Mouse (Mus musculus): Measurements from ENCODE around the gene Olfr283.
"Not testable (repeated sequence)": the region's sequence is repeated elsewhere in the genome, so short reads cannot be mapped to it uniquely, and the experiment has no call there.

Gene Olfr283

DNA sequence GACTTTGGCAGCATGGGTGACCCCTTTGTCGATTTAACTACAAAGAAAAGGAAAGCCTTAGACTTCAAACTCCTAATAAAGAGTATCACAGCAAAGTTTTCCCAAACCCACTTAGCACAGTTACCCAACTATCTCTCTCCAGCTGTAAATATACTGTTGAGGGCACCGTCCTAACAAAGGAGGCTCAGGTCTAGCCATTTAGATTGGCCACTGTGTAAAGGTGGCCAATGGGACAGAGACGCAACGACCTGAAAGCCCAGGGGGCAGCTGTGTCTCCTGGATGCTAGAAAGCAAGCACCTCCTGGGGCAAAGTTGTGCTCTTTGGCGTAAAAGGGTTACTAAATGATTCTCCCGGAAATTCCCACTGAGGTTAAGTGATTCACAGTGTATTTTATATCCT is at the start of gene Olfr283:
TSS of gene Olfr283 (minus strand) at position 101 of the 400 bp plus-strand sequence.
- DNase-seq (ENCODE audit: low spot score) = no peak

DNA sequence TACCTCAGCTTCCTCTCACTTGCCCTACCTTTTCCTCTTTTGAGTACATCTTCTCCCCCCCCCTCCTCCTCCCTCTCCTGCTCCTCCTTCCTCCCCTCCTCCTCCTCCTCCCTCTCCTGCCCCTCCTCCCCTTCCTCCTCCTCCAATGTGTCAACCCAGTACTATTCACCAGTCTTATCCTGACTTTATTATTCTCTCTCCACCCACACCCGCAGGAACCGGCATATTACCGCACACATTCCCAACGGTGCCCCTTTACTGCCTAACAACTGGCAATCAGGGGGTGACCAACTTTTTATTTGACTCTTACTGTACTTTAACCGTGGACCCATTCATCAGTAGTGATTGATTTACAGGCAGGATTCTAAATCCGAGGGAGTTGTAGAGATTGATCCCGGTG is 44.4 kb upstream of the Olfr283 start:
- DNase-seq (ENCODE audit: low spot score) = no peak

DNA sequence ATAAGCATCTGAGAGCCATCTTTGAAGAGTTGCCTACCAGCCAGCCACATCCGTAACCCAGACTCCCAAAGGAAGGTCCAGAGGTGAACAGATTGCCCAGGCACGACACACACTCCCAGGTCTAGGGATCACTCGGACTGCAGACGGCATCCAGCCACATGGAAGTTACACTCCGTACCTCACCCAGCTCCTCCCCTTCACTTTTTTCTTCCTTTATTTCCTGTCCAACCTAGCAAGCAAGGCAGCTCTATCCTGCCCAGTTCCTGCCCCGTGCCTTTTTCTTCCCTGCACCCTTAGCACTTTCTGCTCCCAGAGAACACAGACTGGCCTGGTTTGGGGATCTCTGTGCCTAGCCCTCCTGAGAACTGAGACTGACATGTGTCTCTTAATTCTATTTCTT is 44.0 kb upstream of the Olfr283 start:
- no peak for DNase-seq (ENCODE audit: low spot score)

DNA sequence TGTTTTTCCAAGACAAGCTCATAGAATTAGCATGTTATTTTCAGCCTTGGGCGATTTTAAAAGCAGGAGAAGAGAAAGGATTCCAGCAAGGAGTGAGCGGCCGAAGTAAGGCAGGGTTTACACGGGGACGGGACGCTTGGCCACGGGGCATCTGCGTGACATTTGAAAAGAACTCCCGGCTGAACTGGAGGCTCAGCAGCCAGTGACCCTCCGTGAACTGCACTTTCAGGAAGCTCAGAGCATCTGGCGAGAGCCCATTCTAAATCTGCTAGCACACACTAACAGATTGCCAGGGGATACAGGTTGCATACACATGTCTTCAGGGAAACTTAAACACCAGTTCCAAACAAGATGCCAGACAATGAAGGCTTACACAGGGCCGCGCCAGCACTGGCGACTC is 43.6 kb upstream of the Olfr283 start:
- DNase-seq (ENCODE audit: low spot score) = no peak

DNA sequence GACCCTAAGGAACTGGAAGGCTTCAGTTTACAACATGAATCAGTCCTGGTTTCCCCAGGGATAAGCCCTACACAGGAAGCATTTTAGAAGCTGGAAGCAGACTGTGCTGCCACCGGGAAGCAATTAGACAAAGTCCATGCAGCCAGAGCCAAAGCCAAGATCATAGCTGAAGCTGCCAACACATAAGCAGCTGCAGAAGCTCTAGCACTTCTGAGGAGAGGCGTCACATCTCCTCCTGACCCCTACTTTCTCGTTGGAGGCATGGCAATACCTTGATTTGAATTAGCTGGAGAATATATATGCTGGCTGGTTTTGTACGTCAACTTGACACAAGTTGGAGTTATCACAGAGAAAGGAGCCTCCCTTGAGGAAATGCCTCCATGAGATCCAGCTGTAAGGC is 40.2 kb upstream of the Olfr283 start:
- DNase-seq (ENCODE audit: low spot score) = no peak

DNA sequence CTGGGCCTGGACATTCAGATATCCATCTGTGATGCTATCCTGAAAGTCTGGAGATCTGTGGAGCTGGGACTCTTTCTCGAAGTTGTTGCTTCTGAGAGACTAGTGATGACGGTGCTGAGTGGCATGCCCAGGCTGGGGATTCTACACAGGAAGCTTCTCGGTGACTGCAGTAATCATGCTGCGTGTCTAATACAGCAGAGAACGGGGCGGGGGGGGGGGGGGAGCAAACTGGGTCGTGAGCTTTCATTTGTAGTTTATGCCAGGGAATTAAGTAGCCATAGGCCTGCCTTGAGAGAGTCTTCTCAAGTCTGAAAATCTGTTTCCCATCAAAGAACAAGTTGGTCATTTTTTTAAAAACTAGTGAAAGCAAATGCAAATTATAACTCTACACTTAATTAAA is 37.4 kb upstream of the Olfr283 start:
- no peak for DNase-seq (ENCODE audit: low spot score)

DNA sequence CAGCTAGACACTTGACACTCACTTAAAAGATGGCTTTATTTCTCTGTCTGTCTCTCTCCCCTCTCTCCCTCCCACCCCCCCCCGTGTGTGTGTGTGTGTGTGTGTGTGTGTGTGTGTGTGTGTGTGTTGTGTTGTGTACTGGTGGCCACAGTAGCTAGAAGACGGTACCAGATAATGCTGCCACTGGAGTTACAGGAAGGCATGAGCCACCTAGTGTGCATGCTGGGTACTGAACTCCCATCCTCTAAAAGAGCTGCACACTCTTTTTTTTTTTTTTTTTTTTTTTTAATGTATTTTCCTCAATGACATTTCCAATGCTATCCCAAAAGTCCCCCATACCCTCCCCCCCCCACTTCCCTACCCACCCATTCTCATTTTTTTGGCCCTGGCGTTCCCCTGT is 36.5 kb upstream of the Olfr283 start:
- not testable (repeated sequence) for DNase-seq (ENCODE audit: low spot score)

DNA sequence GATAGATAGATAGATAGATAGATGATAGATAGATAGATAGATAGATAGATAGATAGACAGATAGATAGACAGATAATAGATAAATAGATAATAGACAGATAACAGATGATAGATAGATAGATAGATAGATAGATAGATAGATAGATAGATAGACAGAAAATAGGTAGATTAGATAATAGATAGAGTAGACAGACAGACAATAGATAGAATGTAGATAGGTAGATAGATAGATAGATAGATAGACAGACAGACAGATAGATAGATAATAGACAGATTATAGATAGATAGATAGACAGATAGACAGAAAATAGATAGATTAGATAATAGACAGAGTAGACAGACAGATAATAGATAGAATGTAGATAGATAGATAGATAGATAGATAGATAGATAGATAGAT is 36.1 kb upstream of the Olfr283 start:
- DNase-seq (ENCODE audit: low spot score) = not testable (repeated sequence)

DNA sequence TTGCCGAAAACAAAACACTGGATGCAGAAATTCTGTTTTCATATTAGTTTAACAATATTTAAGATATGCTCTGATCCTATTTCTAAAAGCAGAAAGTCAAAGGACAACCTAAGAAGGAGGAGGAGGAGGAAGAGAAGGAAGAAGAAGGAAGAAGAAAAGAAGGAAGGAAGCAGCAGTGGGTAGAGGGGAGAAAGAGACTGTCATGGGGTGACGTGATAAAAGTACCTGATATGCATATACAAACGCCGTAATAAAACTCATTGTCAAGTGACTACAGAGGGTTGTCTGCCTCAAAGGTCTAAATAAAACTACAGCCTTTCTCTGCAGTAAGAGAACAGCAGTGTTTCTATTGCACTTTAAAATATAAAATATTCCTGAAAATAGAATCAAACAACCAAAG is 35.2 kb upstream of the Olfr283 start:
- no peak for DNase-seq (ENCODE audit: low spot score)

DNA sequence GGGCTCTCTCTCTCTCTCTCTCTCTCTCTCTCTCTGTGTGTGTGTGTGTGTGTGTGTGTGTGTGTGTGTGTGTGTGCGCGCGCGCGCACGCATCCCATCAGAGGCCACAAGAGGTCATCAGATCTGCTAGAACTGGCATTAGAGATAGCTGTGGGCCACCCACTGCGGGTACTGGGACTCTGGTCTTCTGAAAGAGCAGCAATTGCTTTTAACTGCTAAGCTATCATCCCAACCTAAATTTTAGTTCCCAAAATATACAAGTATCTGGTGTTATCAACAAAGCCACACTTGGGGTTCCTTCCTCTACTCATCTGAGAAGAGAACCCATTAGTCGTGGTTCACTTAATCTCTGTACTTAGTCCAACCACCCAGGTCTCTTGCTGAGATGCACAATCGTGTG is 29.5 kb upstream of the Olfr283 start:
- DNase-seq (ENCODE audit: low spot score) = no peak

DNA sequence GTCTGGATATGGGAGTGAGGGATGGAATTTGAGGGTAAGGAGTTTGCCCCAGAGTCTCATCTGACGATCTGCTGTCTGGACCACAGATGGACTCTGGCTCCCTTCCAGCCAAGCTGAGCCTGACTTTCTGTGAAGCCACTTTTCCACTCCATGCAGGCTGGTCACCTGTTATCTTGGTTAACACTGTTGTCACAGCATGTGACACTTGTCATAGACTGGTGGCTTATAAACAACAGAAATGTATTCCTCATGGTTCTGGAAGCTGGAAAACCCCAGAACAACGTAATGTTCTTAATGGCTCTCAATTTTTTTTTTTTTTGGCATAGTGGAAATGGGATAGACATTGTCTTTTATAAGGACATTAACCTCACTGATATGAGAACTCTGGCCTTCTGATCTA is 28.9 kb upstream of the Olfr283 start:
- no peak for DNase-seq (ENCODE audit: low spot score)

DNA sequence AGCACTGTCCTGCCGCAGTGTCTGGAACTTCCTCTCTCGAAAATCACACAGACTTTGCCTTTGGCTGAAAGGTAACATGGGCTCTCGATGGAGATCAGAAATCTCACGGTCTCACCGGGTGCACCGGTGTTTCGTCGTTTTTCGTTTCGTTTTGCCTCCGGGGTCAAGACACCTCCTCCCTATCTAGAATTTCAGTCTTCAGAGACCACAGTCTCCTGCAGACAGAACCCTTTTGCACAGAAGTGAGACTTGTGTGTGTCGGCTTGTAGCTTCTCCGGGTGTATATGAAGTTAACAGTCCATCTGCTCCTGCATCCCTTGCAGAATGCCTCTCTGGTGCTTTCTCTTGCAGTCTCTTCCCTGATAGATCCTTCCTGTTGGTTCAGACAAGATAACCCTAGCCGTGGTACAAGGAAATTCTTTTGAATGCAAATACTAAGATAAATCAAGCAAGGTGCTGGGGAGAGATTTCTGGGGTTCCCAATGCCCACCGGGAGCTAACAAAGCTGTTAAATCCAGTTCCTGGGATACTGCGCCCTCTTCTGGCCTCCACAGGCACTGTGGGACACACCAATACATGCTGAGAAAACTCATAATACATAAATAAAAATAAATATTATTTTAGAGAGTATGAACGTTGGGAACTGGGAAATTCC is 27.8 kb upstream of the Olfr283 start:
- no peak for DNase-seq (ENCODE audit: low spot score)

DNA sequence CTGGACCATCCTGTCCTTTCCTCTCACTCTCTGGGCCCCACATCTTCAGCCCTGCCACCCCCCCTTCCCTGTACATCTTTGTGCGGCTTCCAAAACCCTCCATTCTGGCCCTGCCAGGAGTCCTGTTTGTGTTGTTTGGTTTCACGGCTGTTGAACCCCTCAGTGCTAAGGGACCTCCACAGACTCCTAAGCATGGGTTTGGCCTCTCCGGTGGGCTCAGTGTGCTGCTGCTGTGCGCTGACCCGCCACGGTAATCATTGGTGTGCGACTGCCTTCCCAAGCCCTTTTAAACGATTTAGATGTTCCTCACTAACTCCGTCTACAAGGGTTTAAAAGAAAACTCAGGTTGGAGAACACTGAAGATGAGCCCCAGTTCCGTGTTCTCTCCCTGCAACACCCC is 21.6 kb upstream of the Olfr283 start:
- DNase-seq (ENCODE audit: low spot score) = no peak

DNA sequence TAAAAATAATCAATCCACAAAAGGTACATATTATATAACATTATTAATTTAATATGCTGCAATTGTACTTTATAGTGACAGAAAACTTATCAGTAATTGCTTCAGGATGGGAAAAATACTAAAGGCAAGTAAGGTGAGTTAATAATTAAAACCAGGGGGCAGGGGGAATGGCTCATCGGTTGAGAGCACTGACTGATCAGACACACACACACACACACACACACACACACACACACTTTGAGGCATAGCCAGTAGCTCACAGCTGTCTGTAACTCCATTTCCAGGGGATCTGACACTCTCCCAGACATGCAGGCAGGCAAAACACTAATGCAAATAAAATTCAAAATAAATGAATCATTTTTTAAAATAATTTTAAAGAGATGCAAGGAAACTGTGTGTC is 16.4 kb upstream of the Olfr283 start:
- DNase-seq (ENCODE audit: low spot score) = no peak

DNA sequence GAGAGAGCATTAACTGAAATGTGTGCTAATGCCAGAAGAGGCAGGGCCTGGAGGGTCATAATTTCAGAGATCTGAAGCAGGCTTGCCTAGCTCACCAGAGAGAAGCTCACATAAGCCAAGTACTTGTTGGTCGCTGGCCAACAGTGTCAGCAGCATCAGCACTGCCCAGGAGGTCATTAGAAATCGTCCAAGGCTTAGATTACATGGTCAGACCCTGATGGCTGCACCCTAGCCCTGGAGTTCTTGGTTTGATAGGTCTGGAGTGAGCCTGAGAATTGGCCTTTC is 11.1 kb upstream of the Olfr283 start:
- no peak for DNase-seq (ENCODE audit: low spot score)

DNA sequence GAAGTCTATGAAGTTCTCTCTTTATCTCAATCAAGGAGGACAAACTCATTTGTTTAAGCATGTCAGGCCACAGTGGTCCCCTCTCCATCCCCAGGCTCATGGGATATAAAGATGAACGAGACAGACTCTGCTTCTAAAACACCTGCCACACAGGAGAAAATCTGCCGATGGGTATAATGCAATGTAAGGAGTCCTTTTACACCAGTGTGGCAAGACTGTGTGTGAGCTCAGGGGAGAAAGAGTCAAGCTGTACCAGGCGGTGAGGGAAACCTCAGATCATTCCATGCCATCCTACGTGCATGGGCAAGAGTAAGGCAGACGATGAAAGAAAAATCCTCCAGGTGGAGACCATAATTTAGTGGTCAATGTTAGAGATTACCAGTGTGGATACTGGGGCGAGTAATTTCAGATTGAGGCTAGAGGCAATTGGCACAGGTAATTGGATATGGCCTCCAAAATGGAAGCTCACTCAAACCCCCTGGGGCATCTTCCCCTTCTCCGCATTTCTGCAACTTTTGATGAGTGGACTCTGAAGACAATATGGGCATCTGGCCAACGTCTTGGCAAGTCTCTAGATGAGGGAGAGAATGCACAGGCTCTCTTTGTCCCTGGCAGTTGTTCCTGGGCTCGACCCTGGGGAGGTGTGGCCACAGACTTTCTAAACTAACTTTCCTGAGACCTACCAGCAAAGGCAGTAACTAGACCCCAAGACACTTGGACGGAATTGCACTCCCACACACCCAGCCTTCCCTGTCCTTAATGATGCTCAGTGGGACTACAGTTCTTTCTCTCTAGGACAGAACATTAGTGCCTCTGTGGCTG is 10.5 kb upstream of the Olfr283 start:
- no peak for DNase-seq (ENCODE audit: low spot score)

DNA sequence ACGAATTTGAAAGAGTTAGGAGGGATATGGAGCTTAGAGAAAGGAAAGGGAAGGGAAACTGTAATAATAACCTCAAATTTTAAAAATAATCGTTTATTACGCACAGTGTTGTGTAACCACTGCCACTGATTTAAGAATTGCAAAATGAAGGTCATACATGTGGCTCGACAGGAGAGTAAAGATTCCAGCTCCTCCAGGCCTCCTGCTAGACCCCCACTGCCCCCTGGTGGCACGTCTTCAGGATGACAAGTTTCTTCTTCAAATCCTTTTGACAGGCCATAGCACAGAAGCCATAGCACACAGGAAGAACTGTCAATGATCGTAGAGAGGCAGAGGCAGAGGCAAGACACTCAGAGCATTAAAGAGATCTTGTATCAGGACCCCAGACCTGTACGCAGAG is 9.1 kb upstream of the Olfr283 start:
- peak; percentile 67 for DNase-seq (ENCODE audit: low spot score)

DNA sequence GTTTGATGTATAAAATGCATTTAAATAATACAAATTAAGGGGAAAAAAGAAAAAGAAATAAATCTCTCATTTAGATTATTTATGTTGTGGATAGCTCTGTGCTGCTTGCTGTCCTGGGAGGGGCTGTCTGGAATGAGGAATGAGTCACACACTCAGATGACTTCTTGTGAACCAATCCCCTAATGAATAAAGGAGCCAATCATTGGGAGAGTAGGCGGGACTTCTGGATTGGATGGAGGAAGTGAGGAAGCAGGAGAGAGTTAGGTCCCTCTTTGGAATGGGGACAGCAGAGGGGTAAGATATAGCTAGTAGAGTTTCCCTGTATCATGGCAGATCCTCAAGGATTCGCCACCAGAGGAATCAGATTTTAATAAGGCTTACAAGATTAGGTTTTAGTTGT is 6.9 kb upstream of the Olfr283 start:
- no peak for DNase-seq (ENCODE audit: low spot score)

DNA sequence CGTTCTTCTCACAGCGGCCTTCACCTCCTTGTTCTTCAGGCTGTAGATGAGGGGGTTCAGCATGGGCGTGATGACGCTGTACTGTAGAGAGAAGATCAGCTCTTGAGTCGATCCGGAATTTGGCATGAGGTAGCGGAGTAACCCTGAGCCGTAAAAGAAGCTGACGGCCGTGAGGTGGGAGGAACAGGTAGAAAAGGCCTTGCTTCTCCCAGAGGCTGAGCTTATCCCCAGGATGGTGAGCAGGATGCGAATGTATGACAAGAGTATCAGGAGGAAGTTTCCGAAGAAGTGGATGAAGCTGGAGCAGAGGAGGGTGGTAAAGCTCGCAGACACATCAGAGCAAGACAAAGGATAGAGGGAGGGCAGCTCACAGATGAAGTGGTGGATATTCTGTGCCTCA is 2.5 kb downstream of the Olfr283 start:
- DNase-seq (ENCODE audit: low spot score) = no peak

DNA sequence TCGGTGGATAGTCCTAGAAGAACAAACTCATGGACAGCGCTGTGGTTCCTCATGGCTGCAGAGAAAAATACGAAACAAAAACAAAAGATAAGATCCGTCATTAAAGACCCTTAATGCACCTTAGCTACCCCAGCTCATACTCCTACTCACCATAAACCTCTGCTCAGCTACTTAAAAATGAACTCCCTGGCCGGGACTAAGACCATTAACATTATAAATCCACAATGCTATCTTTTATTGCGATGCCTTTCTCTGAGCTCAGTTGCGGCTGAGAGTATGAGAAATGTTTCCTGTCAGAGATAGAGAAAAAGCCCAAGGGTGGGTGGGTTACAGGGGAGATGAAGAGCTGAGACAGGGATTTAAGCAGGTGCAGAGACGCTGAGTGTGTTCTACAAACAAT is 39.9 kb downstream of the Olfr283 start, which contains the start of gene Olfr284:
TSS of gene Olfr284 (minus strand) at position 101 of the 400 bp plus-strand sequence.
- no peak for DNase-seq (ENCODE audit: low spot score)

All from lung, postnatal 25 days (tissue).